Mouse (Mus musculus): Measurements from ENCODE around the gene Sez6l.

The Sez6l gene

DNA sequence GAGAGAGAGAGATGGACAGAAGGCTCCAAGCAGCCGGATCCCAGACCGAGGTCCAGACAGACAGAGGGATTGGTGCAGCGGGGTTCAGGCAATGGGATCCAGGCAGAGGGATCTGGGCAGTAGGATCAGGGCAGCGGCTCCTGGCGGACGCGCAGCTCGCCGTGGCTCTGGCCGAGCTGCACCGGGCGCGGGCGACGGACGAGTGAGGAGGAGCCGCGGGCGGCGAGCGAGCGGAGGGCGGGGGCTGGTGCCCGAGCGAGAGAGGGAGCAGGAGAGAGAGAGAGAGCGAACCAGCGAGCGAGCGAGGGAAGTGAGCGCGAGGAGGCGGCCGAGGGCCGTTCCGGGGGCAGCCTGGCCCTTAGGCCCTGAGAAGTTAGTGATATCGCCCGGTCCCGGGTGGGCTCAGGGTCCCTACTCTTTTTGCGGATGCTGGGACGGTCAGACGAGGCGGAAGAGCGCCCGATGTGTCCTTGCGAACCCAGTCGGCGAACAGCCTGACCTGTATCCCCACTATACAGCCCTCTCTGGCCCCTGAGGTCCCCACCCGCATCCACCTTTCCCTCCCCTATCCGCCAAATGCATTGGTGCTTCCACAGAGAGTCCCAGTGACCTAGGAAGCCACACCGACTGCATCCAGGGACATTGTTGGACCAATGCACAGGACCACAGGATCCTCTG, at the start of gene Sez6l:
Gene Sez6l (minus strand): TSS at position 193 of the 678 bp plus-strand sequence.
- DNase-seq = peak; percentile 92

DNA sequence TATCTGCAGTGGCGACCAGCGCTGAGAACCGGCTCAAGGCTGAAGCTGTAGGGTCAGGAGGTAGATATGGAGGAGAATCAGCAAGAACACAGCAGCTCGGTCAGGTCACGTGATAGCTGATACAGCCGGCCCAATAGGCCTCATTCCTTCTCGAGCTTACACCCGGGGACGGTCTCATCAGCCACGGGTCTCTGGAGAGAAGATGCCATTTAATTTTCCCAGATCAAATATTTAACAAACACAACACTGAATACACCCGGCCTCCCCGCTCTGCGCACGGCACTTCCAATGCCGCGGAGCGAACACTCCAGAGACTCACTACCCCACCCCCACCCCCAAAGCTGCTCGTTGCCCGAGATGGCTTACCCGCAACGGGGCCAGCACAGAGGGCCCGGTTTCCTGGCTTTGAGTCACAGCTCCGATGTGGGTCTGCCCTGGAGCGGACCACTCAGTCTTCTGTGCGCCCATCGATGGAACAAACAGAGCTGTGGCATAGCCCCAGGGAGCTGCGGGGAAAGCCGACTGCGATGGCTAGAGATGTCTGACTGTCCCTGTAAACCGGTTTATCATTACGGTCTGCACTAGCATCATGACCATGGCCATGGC, 48.7 kb upstream of the Sez6l start:
- DNase-seq = no peak

DNA sequence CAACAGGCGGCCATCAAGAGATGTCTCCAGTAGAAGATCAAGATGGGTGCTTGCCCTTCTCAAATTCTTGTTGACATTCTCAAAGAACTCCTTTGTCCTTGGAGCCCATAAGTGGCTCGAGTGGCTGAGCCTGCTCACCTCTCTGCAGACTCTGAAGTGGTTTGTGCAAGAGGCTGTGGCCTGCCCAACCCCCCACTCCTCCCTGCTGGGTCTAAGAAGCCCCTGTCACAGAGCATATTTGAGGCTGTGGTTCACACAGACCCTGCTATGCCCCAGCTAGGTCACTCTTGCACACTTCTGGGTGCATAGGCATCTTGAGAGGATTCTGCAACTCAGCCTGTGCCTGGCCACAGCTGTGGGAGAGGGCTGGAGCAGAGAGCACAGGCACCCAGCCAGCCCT, 46.0 kb upstream of the Sez6l start:
- DNase-seq = no peak

DNA sequence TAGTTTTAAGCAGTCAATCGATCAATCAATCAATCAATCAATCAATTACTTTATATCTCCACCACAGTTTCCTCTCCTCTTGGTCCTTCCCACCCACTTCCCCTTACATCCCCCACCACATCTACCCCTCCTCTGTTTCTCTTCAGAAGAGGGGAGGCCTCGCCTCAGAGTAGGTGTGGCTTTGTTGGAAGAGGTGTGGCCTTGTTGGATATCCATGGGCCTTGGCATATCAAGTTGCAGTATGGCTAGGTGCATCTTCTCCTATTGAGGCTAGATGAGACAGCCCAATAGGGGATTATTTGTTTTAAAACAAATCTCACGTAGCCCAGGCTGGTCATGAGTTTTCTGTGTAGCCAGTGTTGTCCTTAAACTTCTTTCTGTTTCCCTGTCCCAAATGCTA, 43.3 kb upstream of the Sez6l start:
- no peak for DNase-seq

DNA sequence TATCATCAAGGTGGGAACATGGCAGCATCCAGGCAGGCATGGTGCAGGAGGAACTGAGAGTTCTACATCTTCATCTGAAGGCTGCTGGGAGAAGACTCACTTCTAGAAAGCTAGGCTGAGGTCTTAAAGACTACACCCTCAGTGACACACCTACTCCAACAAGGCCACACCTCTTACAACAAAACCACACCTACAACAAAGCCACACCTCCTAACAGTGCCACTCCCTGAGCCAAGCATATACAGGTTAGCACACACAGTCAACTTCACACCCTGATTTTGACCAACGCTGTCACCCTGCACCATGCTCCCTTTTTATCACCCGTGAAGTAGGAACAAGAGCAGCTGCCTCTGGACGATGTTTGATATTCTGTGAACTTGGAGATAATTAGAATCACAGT, 42.4 kb upstream of the Sez6l start:
- DNase-seq = no peak

DNA sequence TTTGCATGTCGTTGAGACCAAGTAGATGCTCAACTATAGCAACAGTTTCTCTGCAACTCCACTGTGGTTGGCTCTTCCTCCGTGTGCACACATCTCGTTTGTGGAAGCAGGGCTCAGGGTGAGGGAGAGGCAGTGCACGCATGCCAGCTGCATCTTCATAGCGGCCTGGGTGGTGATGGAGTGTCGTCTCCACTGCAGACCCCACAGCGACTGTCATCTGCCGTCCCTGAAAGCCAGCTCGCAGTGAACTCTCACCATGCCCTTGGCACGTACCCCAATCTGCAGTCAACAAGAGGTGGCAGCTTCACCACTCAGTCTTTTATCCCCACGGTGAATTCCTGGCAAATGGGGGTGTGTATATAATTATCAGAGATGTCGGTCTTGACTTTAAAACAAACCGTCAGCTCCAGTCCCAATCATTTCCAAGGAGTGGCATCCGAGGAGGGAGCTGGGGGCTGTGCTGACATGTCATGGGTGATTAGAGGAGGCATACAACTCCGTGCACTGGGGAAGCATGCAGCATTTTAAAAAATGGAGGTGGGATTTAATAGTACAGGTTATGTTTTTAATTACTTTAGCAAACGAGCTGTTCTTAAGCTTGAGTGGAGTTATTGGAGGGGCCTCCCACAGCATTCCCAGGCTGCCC, 40.7 kb upstream of the Sez6l start:
- no peak for DNase-seq

DNA sequence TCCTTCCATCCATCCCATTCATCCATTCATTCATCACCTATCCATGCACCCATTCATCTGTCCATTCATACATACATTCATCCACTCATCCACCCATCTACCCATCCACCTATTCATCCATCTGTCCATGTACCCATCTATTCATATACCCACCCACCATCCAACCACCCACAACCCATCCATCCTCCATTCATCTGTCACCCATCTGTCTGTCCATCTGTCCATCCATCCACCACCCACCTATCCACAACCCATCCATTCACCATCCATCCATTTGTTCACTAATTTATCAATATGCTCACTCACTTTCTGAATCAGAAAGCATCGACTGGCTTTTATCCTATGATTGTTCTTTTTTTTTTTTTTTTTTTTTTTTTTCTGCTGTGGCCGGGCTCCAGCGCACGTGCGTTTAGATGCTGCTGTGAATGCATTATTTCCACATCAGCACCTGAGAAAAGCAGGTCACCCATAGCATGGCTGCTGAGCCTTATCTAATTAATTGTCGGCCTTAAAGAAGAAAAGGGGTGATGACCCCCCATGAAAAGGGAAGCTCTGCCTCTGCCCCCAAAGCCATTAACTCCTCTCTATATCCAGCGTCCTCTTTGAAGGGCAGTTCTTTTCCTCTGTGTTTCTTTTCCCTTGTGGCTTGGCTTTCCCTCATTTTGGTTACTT, 39.1 kb upstream of the Sez6l start:
- no peak for DNase-seq

DNA sequence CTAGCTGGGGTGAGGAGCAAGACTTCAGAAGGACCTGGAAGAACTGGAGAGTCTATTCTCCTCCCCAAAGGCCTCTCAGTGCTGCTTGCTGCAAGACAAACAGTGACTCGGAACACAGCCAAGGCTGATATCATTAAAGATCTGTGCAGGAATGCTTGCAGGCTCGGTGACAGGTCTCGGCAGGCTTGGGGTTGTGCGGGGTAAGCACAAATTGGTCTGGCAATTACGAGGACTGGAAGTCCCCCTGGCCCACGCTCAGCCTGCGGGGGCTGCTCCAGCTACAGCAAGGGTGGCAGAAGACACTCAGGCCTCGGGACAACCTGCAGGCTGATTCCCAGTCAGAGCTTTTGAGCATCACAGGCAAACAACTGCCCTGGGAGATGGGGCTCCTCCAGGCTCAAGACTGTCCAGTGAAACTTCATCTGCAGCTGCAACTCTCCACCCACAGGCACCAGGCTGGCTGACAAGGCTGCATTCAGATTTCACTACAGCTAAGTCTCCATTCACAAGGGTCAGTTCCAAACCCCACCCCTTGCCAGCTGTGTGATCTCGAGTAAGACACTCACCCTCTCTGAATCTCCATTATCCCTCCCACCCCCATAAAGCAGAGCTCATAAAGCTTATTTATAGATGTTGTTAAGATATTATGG, 31.0 kb upstream of the Sez6l start:
- no peak for DNase-seq

DNA sequence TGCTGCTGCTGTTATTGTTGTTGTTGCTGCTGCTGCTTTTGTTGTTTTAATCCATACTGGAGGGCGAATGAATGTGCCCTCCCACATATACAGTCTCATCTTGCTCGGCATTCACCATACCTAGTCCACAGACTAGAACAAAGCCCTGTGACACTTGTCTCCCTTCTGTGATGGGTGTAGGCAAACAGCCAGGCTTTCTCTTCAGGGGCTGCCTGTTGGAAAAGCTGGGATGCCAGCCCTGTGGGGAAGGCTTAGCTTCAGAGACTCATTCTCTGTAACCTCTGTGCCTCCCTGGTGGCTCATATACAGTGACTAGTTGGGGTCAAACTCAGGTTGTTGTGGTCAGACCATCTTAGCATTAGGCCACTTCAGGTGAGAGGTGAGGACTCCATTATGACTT, 30.1 kb upstream of the Sez6l start:
- DNase-seq = no peak

DNA sequence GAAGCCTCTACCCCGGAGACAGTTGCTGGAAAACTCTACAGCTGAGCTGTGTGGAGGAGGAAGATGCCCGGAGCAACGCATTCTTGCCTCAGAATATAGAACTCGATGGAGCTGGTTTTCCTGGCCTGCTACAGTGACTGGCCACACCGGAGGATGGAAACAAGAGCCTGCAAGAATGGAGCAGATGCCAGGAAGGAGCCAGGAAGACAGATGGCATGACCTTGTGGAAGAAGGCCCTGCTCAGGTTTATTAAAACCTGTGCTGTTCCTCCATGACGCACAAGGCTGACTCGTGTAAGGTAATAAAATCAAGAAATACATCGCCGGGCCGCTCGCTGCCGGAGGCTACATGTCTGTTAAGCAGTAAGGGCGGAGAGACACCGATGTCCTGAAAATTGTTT, 28.4 kb upstream of the Sez6l start:
- peak; percentile 48 for DNase-seq

DNA sequence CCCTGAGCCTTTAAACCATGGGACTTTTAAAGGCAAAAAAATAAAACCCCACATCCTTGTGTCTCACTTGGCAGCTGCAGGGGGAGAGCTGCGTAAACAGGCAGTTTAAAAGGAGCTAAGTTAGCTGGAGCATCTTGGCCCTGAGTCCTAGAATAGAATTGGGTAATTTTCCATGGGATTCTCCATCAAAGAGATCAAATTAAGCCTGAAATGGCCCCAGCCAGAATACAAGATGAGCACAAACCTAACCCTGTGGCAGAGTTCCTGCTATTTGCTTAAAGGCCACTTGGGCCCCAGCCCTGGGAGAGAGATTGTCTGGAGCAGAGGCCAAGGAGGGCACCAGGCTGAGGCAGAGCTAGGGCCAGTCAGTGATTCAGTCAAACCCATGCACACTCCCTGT, 27.3 kb upstream of the Sez6l start:
- no peak for DNase-seq

DNA sequence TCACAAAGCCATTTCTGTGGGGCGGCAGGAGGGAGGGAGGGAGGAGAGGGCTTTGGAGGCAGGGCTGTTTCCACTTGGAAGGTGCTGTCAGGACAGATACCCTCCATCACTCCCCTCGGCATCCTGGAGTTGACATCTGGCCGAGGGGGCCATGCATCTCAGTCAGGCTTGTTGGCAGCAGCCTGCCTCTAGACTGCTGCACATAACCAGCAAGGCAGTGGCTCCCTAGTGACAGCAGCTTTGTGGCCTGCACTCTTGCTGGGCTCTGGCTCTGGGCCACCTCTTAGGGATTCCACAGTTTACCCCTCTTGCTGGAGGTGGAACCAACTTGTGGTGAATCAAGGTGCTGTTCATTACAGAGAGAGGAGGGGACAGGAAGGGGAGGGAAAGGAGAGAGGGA, 26.6 kb upstream of the Sez6l start:
- DNase-seq = peak; percentile 48

DNA sequence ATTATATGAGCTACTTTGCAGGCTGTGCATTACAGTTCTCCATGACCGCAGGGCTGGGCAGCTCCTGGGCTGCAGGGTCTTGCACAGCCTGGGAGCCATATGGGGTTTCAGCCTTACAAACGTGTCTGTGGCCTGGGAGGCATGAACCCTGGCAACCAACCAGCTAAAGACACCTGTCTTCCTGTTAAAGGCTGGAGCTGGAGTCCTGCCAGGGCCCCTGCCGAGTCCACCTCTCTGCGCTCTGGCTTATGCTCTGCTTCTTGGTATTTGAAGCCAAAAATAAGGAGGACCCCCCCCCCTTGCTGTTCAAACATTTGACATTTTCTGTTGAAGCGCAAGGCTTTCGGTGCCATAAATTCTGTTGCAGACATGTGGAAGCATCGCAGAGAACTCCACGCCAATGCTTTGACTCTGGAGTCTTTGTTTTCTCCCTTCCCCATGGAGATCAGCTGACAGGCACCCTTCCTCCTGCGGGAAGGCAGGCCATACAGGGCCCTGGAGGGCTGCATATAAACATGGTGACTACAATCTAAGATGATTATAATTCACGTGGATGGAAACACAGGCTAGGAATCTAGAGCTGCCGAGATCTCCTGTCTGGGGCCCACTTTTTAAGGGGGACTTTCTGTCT, 23.4 kb upstream of the Sez6l start:
- peak; percentile 98 for DNase-seq

DNA sequence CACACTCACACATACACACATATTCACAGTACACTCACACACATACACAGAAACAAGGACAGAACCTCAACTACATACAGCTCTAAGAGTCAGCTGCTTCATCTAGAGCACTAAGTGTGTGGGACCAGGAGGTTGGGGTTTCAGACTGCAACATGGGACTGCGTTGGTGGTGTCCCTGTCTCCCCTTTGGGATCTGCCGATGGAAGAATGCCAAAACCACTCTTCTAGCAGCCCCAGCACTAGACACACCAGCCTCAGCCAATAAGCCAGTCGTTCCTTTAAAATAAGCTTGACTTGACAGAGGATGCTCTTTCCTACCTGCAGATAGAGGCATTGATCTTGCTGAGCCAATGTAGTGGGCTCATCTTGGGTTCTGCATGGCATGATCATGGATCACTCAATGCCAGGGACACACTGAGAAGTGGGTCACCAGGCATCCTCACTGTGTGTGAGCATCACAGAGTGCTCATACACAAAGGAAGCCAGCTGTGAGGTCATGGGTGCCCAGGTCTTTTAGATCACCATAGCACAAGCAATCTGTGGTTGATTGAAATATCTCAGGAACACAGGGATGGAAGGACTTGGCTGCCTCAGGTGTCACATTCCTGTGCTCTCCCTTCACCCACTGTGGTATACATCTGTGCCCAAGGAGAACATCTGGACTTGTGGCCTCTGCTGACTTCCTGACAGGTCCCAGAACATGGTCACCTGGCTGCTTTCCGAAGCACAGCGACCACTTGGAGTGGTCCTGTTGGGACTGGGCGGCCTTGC, 22.7 kb upstream of the Sez6l start:
- DNase-seq = peak; percentile 56

DNA sequence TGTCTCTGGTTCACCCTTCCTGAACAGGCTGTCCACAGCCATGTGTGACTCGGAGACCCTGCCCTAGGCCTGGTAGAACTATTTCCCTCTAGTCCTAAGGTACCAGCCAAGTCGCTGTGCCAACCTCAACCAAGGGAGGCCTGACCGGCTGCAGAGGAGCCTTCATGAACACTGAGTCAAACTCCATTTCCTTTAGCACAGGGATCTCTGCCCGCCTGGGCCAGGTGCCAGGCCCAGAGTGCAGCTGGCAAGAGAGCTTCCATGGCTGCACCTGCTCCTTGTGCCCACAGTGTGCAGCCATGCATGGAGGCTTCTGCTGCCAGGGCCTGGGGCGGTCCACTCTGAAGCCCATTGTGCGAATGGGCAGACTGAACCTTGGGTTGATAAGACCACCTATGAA, 20.9 kb upstream of the Sez6l start:
- peak; percentile 98 for DNase-seq

DNA sequence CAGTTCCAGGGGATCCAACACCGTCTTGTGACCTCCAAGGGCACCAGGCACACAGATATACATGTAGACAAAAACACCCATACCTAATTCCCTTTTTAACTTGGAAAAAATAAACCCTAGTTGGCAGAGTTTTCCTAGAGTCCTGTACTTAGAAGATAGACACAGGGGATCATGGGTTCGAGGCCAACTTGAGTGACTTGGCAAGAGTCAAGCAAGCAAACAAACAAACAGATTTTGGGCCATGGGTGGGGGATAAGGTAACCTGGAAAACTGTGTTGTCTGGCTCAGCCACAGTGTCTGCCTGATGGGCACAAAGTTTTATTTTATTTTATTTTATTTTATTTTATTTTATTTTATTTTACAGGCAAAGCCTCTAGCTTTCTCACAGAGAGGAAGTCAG, 20.3 kb upstream of the Sez6l start:
- DNase-seq = no peak

DNA sequence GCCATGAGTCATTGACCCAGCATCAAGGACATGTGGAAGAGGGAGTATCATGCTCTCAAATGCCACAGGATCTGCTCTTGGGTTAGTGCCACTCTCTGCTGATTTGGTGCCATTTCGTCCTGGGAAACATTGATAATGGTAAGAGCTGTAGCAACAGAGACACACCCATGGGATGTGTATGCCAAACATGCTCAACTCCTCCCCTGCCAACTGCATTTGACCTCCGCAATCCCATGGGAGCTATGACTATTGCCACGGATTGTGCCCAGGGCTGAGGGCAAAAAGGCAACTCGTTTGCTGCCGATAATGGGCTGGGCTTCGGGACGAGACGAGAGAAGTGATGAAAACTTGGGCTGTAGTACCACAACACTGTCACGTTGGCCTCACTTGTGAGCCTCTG, 19.7 kb upstream of the Sez6l start:
- DNase-seq = peak; percentile 59

DNA sequence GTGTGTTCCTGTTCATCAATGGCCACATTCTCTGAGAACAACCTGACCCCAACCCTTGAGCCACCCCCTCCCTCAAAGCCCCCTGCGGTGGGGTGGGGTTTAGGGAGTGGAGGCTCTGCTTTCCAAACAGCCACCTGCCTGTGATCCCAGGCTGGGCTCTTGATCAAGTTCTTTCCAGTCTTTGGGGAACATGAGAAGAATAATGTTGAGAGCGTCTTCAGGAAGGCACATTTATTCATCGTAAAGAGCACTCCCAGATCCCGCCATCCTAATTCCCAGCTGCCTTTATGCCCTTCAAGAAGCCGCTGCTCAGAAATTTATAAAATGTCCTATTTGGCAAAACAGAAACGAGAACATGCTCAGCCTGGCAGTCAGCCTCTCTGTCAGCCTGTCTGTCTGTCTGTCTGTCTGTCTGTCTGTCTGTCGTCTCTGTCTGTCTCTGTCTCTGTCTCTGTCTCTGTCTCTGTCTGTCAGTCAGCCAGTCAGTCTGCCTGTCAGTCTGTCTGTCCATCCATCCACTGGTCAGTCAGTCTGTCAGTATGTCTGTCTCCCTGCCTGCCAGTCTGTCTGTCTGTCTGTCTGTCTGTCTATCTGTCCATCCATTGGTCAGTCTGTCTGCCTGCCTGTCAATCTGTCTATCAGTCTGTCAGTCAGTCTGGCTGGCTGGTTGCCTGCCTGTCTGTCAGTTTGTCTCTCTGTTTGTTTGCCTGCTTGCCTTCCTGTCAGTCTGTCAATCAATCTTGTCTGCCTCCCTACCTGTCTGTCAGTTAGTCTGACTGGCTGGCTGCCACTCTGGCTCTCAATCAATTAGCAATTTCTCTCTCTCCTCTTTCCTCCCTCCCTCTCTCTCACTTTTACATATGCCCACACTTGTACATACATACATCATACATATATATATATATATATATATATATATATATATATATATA, 19.0 kb upstream of the Sez6l start:
- DNase-seq = no peak

DNA sequence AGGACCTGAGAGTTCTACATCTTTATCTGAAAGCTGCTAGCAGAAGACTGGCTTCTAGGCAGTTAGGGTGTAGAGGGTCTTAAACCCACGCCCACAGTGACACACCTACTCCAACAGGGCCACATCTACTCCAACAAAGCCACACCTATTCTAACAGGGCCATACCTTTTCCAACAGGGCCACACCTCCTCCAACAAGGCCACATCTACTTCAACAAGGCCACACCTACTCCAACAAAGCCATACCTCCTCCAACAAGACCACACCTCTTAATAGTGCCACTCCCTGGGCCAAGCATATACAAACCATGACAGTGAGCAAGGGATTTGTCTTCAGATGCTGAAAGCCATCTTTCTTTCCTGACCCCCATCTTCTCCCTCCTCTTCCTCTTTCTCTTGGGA, 14.7 kb upstream of the Sez6l start:
- no peak for DNase-seq

DNA sequence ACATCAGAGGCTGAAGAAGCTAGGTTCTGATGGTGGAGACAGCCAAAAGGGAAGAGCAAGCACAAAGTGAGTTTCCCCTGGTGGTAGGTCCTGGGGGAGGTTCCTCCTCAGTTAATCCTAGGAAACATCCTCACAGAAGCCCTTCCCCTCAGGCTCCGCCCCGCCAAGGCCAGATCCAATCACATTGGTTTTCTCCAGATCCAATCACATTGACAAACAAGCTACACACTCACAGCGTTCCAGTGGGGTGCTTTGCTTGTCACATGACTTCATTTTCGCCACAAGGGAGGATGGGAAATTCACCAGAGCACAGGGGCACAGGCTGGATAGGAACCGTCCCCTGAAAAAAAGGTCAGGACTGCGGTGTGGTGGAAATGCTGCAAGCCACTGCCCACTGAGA, 9.1 kb upstream of the Sez6l start:
- no peak for DNase-seq

DNA sequence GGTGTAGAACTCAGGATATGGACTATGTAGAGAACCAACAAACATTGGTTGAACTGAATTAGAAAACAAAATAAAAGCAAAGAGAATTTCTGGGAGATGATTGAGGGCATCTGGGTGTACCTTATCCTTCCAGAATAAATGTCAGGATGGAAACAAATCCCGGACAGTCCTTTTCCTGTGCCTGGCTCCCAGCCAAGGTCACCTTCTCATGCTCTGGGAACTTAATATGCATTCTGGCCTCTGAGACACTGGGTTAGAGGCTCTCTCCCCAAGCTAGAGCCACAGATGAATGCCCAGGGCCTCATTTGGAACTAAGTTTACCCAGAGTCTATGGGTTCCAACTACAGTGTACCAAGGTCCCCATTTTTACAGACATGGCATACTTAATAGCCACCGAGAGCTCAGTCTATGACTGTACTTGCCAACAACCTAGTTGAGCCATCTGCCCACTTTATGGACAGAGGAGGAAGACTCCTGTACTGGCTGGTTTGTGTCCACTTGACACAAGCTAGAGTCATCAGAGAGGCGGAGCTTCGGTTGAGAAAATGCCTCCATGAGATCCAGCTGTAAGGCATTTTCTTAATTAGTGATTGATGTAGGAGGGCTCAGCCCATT, 7.3 kb upstream of the Sez6l start:
- no peak for DNase-seq

Measured in cerebellum, adult 11-12 months (tissue).